Mouse (Mus musculus) cortical plate, adult 2 months (tissue): Measurements from ENCODE around the gene Tsnaxip1. TPM values are rescaled to one million over a fixed set of nuclear protein-coding genes. Genes with fewer than 3 reads are reported as not detected.
A peak's percentile ranks its signal among the peaks of the same experiment; 100 is the strongest.

ENCODE experiments used
- H3K27ac ChIP-seq: fragments of 200-500 bp; 2 replicates; pipeline ENCODE4 v1.5.1; 2012; ENCODE audit warnings: low read length, control low read depth, inconsistent platforms; ENCODE audit not compliant: insufficient read depth
- H3K4me1 ChIP-seq: fragments of 200-500 bp; 2 replicates; pipeline ENCODE4 v1.6.1; 2011; ENCODE audit warnings: low read length; ENCODE audit not compliant: control insufficient read depth, insufficient read depth
- H3K4me3 ChIP-seq: fragments of 200-500 bp; 2 replicates; pipeline ENCODE4 v1.5.1; 2011; ENCODE audit warnings: mild to moderate bottlenecking, low read length, control low read depth; ENCODE audit not compliant: insufficient read depth
- CTCF ChIP-seq: fragments of 200-500 bp; IDR thresholded peaks from 2 replicates; pipeline ENCODE4 v1.5.1; 2011; ENCODE audit warnings: mild to moderate bottlenecking, control low read depth, low read length; ENCODE audit not compliant: insufficient read depth; ENCODE audit errors: extremely low read depth
- POLR2A ChIP-seq: fragments of 200-500 bp; IDR thresholded peaks from 2 replicates; pipeline ENCODE4 v1.6.1; 2011; ENCODE audit warnings: mild to moderate bottlenecking, low read length, control low read depth; ENCODE audit not compliant: insufficient read depth; ENCODE audit errors: extremely low read depth
- polyA plus RNA-seq: library from polyadenylated mRNA; depleted of rRNA; stranded (reverse); fragments of >200 nt; gene quantifications from 2 replicates; pipeline ENCODE4 v1.2.3, GENCODE M21; 2012; rRNA removed

The Tsnaxip1 gene
- 0.11 and 0.31 TPM in 2 replicates for polyA plus RNA-seq

- TF ChIP-seq POLR2A (peak; percentile 62), CTCF (no peak)
- Histone ChIP-seq H3K4me3 (peak within 1 kb of the TSS; percentile 96), H3K27ac (no peak within 1 kb of the TSS), H3K4me1 (peaks cover 5% of the 10 kb centered on the region)
Observed at GRCm38 (mm10) chr8:105826861-105827848, at the start of gene Tsnaxip1, which contains the start of gene Ranbp10. TSS of gene Tsnaxip1 (plus strand) at chr8:105827731. TSS of gene Ranbp10 (minus strand) at chr8:105827350.

DNA sequence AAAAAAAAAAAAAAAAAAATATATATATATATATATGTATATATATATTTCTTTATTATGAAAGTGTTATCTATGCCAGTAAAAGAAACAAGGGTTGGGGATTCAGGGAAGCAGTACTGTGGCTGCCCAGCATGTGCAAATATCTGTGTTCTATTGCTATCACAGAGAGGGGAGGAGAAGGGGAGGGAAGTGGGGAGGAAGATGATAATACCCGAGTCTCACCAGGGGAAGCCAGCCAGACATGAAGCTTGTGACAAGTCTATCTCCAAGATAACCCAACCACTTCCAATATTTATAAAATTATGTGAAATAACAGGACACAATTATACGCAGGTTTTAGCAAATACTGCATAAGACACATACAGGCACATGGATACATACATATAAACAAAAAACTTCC is 49.7 kb upstream of the Tsnaxip1 start:
- H3K27ac ChIP-seq: no peak overlapping the region
- peaks cover 3% of the 10 kb centered on the region; the same call in 1 of the 2 replicates for H3K4me1 ChIP-seq
- no peak for TF ChIP-seq POLR2A
- TF ChIP-seq CTCF: no peak
- H3K4me3 ChIP-seq: no peak overlapping the region

GRCm38 (mm10) chr8:105780298-105780697 is 47.2 kb upstream of the Tsnaxip1 start:
- TF ChIP-seq CTCF (no peak), POLR2A (no peak)
- Histone ChIP-seq H3K4me3 (no peak overlapping the region), H3K27ac (no peak overlapping the region), H3K4me1 (no peaks in the 10 kb centered on the region)

- TF ChIP-seq CTCF (peak; percentile 50), POLR2A (no peak)
- no peak overlapping the region for H3K27ac ChIP-seq
- H3K4me3 ChIP-seq: no peak overlapping the region
- H3K4me1 ChIP-seq: peaks cover 5% of the 10 kb centered on the region
Observed at GRCm38 (mm10) chr8:105788241-105788640, 39.3 kb upstream of the Tsnaxip1 start.

DNA sequence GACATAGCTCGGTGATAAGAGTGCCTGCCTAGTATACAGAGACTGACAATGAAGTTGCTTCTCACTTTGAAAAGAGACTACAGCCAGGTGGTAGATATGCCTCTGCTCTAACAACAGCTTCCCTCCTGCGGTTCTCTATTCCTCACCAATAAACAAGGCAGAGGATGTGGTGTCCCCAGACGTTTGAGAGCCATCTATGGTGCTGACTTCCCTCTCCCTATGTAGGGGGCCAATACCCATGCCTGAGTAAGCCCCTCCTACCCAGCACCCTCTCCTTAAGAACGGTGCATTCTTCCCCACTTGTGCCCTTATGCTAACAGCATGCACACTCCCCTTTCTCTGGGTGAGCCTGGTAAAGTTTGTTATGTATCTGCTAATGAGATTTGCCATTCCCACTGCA is 38.6 kb upstream of the Tsnaxip1 start:
- H3K4me3 ChIP-seq: no peak overlapping the region
- peaks cover 7% of the 10 kb centered on the region for H3K4me1 ChIP-seq
- TF ChIP-seq POLR2A (no peak), CTCF (no peak)
- no peak overlapping the region for H3K27ac ChIP-seq

- no peak overlapping the region for H3K4me3 ChIP-seq
- TF ChIP-seq POLR2A: no peak
- TF ChIP-seq CTCF: no peak
- peaks cover 10% of the 10 kb centered on the region for H3K4me1 ChIP-seq
- H3K27ac ChIP-seq: no peak overlapping the region
Observed at GRCm38 (mm10) chr8:105789626-105790025, 37.9 kb upstream of the Tsnaxip1 start.

GRCm38 (mm10) chr8:105793331-105793730 is 34.2 kb upstream of the Tsnaxip1 start:
- Histone ChIP-seq H3K4me1 (peaks cover 10% of the 10 kb centered on the region), H3K27ac (no peak overlapping the region), H3K4me3 (no peak overlapping the region)
- no peak for TF ChIP-seq CTCF
- TF ChIP-seq POLR2A: no peak

DNA sequence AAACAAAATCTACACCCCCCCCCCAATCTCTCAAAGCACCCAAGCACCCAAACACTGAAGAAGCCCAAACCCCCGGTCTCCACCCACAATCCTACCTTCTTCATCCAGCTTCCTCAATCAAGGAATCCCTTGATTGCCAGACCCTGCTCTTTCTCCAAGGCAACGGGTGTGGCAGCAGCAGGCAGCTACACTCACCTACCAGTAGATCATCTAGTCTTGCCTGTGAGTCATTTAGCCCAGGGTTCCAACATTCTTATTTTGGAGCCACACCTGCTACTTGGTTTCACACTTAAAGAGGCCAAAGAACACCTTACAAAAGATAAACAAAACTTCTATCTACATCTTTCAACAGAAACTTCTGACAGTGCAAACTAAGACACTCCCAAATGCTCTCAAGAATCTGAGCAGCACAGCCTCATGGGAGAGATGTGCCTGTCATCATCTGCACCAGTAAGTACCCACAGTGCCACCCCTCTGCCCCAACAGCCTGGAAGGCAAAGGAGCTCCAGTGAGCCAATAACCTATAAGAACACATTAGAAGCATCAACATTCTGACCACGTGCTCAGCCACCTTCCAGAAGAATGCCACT is 33.4 kb upstream of the Tsnaxip1 start:
- Histone ChIP-seq H3K27ac (no peak overlapping the region), H3K4me1 (peaks cover 10% of the 10 kb centered on the region), H3K4me3 (no peak overlapping the region)
- TF ChIP-seq POLR2A (no peak), CTCF (no peak)

DNA sequence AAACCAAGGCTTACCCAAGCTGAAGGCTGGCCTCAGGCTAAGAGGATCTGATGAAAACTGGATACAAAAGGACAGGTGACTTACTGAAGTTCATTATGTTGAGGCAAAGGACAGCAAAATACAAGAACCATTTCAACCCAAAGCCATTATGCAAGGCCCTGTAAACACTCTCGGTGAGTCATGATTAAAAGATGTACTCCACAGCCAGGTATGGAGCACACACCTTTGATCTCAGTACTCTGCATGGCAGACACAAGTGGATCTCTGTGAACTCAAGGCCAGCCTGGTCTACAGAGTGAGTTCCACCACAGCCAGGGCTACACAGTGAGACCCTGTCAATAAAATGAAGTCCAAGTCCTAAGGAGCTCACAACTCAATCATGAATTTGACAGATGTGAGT is 31.7 kb upstream of the Tsnaxip1 start:
- no peak for TF ChIP-seq POLR2A
- TF ChIP-seq CTCF: no peak
- no peak overlapping the region for H3K4me3 ChIP-seq
- H3K4me1 ChIP-seq: peaks cover 10% of the 10 kb centered on the region
- no peak overlapping the region for H3K27ac ChIP-seq
